Mouse (Mus musculus): ENCODE results near the gene Psmd6. TPM values are rescaled to one million over a fixed set of nuclear protein-coding genes. Genes with fewer than 3 reads are reported as not detected.
A peak's percentile ranks its signal among the peaks of the same experiment; 100 is the strongest.

Gene Psmd6
- 201 and 203 TPM in 2 replicates for total RNA-seq (2012; rRNA removed)
- polyA plus RNA-seq (2012; ENCODE audit: insufficient read depth in 1 of 2, insufficient read length in 2 of 2, low read depth in 1 of 2, low replicate concordance in 2 of 2, missing spikeins in 1 of 2) = 100 to 1,000 TPM; 185 to 647 TPM

DNA sequence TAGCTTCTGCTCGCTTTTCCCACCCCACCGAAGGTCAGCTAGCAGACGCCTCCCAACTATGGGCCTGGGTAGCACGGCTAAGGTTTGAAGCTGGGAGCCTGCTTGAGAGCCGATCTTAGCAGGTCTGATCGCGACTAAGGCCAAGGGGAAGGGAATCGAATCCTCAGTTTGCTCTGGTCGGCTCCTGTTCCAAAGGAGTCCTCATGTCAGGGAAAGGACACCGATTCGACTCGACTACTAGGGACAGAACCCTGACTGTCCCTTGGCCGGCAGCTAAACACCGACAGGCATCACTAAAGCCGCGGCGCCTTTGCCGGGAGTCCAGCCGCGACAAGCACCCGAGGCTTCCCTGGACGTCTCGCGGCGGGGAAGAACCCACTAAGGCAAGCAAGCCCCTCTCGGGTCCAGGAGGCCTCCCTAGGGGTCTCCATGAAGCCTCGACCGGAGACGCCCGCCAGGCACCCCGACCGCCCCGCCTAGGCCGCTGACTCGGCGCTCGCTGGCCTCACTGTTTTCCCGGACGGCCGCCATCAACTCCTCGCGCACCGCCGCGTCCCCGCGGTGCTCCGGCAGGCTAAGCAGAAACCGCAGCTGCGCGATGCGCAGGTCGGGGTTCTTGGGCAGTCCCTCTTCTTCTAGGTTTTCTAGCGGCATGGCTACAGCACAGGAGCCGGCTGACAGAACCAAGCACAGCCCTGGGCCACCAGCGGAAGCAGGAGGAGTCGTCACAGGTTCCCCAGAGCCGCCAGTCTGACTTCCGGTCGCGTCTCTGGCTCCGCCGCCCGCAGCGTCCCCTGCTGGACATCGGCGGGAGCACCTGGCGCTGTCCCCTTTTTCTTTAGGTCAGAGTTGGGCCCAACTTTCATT, at the start of gene Psmd6:
Psmd6 (minus strand) TSS at position 755 of the 867 bp plus-strand sequence.
- Histone ChIP-seq H3K27me3 (ENCODE audit: control insufficient read depth in 1 of 2, insufficient read depth in 2 of 2, low read length in 2 of 2) (no peaks in the 10 kb centered on the region; a peak in 2 of 4 replicates), H3K36me3 (ENCODE audit: control insufficient read depth in 1 of 2, insufficient read depth in 2 of 2, low read length in 2 of 2) (peaks cover 15 to 26% of the 10 kb centered on the region in 2 experiments), H3K79me2 (ENCODE audit: control insufficient read depth, insufficient read depth, low read length, poor library complexity) (peaks cover 20% of the 10 kb centered on the region), H3K4me1 (ENCODE audit: control insufficient read depth in 1 of 2, insufficient read depth in 2 of 2, low read length in 2 of 2) (peaks cover 0 to 10% of the 10 kb centered on the region in 2 experiments; a peak in 2 of 4 replicates), H3K9me3 (replicated peaks; ENCODE audit: insufficient read depth, low read length) (no peaks in the 10 kb centered on the region), H3K4me3 (ENCODE audit: control insufficient read depth in 1 of 2, insufficient read depth in 1 of 2, low read depth in 2 of 2, low read length in 2 of 2) (peak within 1 kb of the TSS; percentile 95 to 100), H3K27ac (ENCODE audit: control insufficient read depth, low read depth, low read length) (peak within 1 kb of the TSS; percentile 71), H3K9ac (ENCODE audit: control insufficient read depth, low read depth, low read length, poor library complexity, severe bottlenecking) (peak within 1 kb of the TSS; percentile 100)
- TF ChIP-seq MAFK (IDR thresholded peaks at IDR 0.05; ENCODE audit: borderline replicate concordance, low read depth, low read length) (no peak), USF1 (IDR thresholded peaks at IDR 0.05; ENCODE audit: low read depth, low read length) (no peak), MXI1 (IDR thresholded peaks at IDR 0.05; ENCODE audit: low read depth, low read length) (peak; percentile 75; the same call in 1 of the 2 replicates), TBP (IDR thresholded peaks at IDR 0.05; ENCODE audit: low read depth, low read length) (peak; percentile 75), TCF12 (IDR thresholded peaks at IDR 0.05; ENCODE audit: low read depth, low read length) (peak; percentile 60), POLR2AphosphoS2 (IDR thresholded peaks at IDR 0.05; ENCODE audit: low read length) (peak; percentile 77), CTCF (IDR thresholded peaks at IDR 0.05 in 2 of 3, conservative IDR thresholded peaks at IDR 0.05 in 1 of 3; ENCODE audit: control insufficient read depth in 1 of 3, insufficient read depth in 1 of 3, low read depth in 2 of 3, low read length in 3 of 3, poor library complexity in 1 of 3, severe bottlenecking in 1 of 3) (peak; percentile 90 to 97 (median 96)), KAT2A (conservative IDR thresholded peaks at IDR 0.05; ENCODE audit: low read depth, low read length) (peak; percentile 64; the same call in 1 of the 2 replicates), SMC3 (IDR thresholded peaks at IDR 0.05; ENCODE audit: low read depth, low read length) (peak; percentile 49), ZC3H11A (IDR thresholded peaks at IDR 0.05; ENCODE audit: low read depth, low read length) (0 out of 2 replicates have a peak, but pooled peaks have one; percentile 21), MAZ (IDR thresholded peaks at IDR 0.05; ENCODE audit: low read depth, low read length) (0 out of 2 replicates have a peak, but pooled peaks have one; percentile 53), EP300 (IDR thresholded peaks at IDR 0.05; ENCODE audit: low read depth in 1 of 2, low read length in 2 of 2) (no peak), ELF1 (IDR thresholded peaks at IDR 0.05; ENCODE audit: low read depth, low read length) (peak; percentile 73), SIN3A (IDR thresholded peaks at IDR 0.05; ENCODE audit: low read length) (peak; percentile 87), HCFC1 (IDR thresholded peaks at IDR 0.05; ENCODE audit: low read depth, low read length) (peak; percentile 94), MAX (IDR thresholded peaks at IDR 0.05; ENCODE audit: low read length) (peak; percentile 33; the same call in 1 of the 2 replicates), E2F4 (IDR thresholded peaks at IDR 0.05; ENCODE audit: borderline replicate concordance, low read depth, low read length) (no peak), GABPA (IDR thresholded peaks at IDR 0.05; ENCODE audit: low read depth, low read length) (peak; percentile 43; the same call in 1 of the 2 replicates), NELFE (IDR thresholded peaks at IDR 0.05; ENCODE audit: low read depth, low read length) (peak; percentile 89), CHD2 (IDR thresholded peaks at IDR 0.05; ENCODE audit: low read length) (no peak), POLR2A (IDR thresholded peaks at IDR 0.05; ENCODE audit: control insufficient read depth in 1 of 2, insufficient read depth in 1 of 2, low read depth in 1 of 2, low read length in 2 of 2, poor library complexity in 1 of 2) (peak; percentile 66 to 92; a peak in 3 of 4 replicates)
- DNase-seq (ENCODE audit: low read depth, low spot score) = peak; percentile 90
